Mouse (Mus musculus): ENCODE data around the gene Btbd2. TPM values are rescaled to one million over a fixed set of nuclear protein-coding genes. Genes with fewer than 3 reads are reported as not detected.
A peak's percentile ranks its signal among the peaks of the same experiment; 100 is the strongest.

The Btbd2 gene
- polyA plus RNA-seq, 1 experiment from 2014 or later, result 45.4 TPM

DNA sequence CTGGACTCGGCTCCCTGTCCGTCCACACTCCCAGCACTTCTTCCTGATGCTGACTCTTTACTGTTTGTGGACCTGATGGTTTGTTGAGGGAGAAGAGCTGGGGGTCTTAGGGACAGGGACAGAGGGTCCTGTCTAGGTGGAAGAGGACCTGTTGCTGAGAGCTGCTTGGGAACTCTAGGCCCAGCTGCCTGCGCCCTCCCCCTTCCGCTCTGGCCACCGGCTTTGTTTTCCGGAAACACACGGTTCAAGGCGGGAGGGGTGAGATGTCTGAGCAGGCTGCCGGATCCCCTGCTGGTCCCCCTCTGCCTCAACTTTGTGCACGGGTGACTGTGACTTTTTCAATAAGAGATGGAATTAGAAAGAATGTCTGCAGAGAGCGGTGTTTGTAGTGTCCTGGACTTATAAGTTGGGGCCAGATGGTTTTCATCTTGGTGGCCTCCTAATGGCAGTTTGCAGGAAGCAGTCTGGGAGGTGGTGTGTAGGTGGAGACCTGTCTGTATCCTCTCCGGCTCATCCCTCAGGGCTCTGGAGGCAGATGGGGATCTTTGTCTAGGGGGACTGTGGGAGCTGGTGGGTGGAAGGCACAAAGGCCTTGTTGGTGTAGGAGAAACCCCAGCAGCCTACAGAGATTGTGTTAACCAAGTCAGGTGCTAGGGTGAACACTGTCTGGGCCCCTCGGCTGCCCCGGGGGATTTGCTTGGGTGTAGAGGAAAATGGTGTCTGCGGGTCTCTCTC is 33.2 kb downstream of the Btbd2 start:
- peak overlapping the region; percentile 94 for H3K9ac ChIP-seq
- H3K27ac ChIP-seq, result peak overlapping the region; percentile 97
- H3K27me3 ChIP-seq, result no peaks in the 10 kb centered on the region
- H3K4me3 ChIP-seq, result peak overlapping the region; percentile 90
- no peak for ATAC-seq (replicated peaks; ENCODE audit: insufficient number of reproducible peaks, insufficient read depth, low FRiP score, low read depth)
- H3K4me2 ChIP-seq, result peak overlapping the region; percentile 78
- H3K36me3 ChIP-seq, result no peaks in the 10 kb centered on the region
- H3K9me3 ChIP-seq (replicated peaks), result no peaks in the 10 kb centered on the region
- WGBS, result 12% methylated on average over 15 of the region's 15 CpGs
- H3K4me1 ChIP-seq (replicated peaks), result peaks cover 52% of the 10 kb centered on the region

GRCm38 (mm10) chr10:80622661-80623456 is 34.0 kb downstream of the Btbd2 start, which contains the start of gene Csnk1g2:
Gene Csnk1g2, plus strand, starts transcription at chr10:80622838.
- H3K4me1 ChIP-seq (replicated peaks), result peaks cover 52% of the 10 kb centered on the region
- peak; percentile 1; the same call in 1 of the 2 replicates for ATAC-seq (replicated peaks; ENCODE audit: insufficient number of reproducible peaks, insufficient read depth, low FRiP score, low read depth)
- peak within 1 kb of the TSS; percentile 90 for H3K4me3 ChIP-seq
- H3K27ac ChIP-seq, result peak within 1 kb of the TSS; percentile 97
- H3K36me3 ChIP-seq, result no peaks in the 10 kb centered on the region
- under 1% methylated on average over 66 of the region's 85 CpGs for WGBS
- peak within 1 kb of the TSS; percentile 94 for H3K9ac ChIP-seq
- H3K9me3 ChIP-seq (replicated peaks), result no peaks in the 10 kb centered on the region
- peak within 1 kb of the TSS; percentile 78 for H3K4me2 ChIP-seq
- H3K27me3 ChIP-seq, result no peaks in the 10 kb centered on the region

GRCm38 (mm10) chr10:80621940-80622660 is 34.8 kb downstream of the Btbd2 start:
- Histone ChIP-seq H3K4me2 (peak overlapping the region; percentile 67), H3K27ac (peak overlapping the region; percentile 97), H3K36me3 (no peaks in the 10 kb centered on the region), H3K9me3 (replicated peaks) (no peaks in the 10 kb centered on the region), H3K4me1 (replicated peaks) (peaks cover 44% of the 10 kb centered on the region), H3K4me3 (peak overlapping the region; percentile 90), H3K9ac (peak overlapping the region; percentile 53), H3K27me3 (no peaks in the 10 kb centered on the region)
- peak; percentile 97 for ATAC-seq (replicated peaks; ENCODE audit: insufficient number of reproducible peaks, insufficient read depth, low FRiP score, low read depth)
- WGBS, result under 1% methylated on average over 64 of the region's 64 CpGs

- Histone ChIP-seq H3K4me1 (replicated peaks) (peaks cover 41% of the 10 kb centered on the region), H3K36me3 (no peaks in the 10 kb centered on the region), H3K27me3 (no peaks in the 10 kb centered on the region), H3K9me3 (replicated peaks) (no peaks in the 10 kb centered on the region), H3K27ac (peak overlapping the region; percentile 97), H3K4me3 (peak overlapping the region; percentile 90), H3K9ac (peak overlapping the region; percentile 53), H3K4me2 (peak overlapping the region; percentile 67)
- 3% methylated on average over 9 of the region's 9 CpGs for WGBS
- no peak for ATAC-seq (replicated peaks; ENCODE audit: insufficient number of reproducible peaks, insufficient read depth, low FRiP score, low read depth)
Observed at GRCm38 (mm10) chr10:80621690-80621939, 35.3 kb downstream of the Btbd2 start.

GRCm38 (mm10) chr10:80620796-80621689 is 35.8 kb downstream of the Btbd2 start:
- peak overlapping the region; percentile 53 for H3K9ac ChIP-seq
- H3K36me3 ChIP-seq, result peaks cover under 1% of the 10 kb centered on the region
- no peaks in the 10 kb centered on the region for H3K27me3 ChIP-seq
- H3K4me3 ChIP-seq, result peak overlapping the region; percentile 90
- WGBS, result 53% methylated on average over 16 of the region's 16 CpGs
- ATAC-seq (replicated peaks; ENCODE audit: insufficient number of reproducible peaks, insufficient read depth, low FRiP score, low read depth), result no peak
- peak overlapping the region; percentile 67 for H3K4me2 ChIP-seq
- H3K9me3 ChIP-seq (replicated peaks), result no peaks in the 10 kb centered on the region
- H3K27ac ChIP-seq, result peak overlapping the region; percentile 97
- peaks cover 37% of the 10 kb centered on the region for H3K4me1 ChIP-seq (replicated peaks)

- no peak overlapping the region for H3K4me2 ChIP-seq
- peaks cover 8% of the 10 kb centered on the region for H3K36me3 ChIP-seq
- no peaks in the 10 kb centered on the region for H3K9me3 ChIP-seq (replicated peaks)
- H3K4me1 ChIP-seq (replicated peaks), result peaks cover 31% of the 10 kb centered on the region
- H3K4me3 ChIP-seq, result no peak overlapping the region
- no peak overlapping the region for H3K27ac ChIP-seq
- no peak overlapping the region for H3K9ac ChIP-seq
- no peaks in the 10 kb centered on the region for H3K27me3 ChIP-seq
- no peak for ATAC-seq (replicated peaks; ENCODE audit: insufficient number of reproducible peaks, insufficient read depth, low FRiP score, low read depth)
- 83% methylated on average over 9 of the region's 9 CpGs for WGBS
Observed at GRCm38 (mm10) chr10:80620365-80620764, 36.5 kb downstream of the Btbd2 start.

GRCm38 (mm10) chr10:80619465-80620244 is 37.2 kb downstream of the Btbd2 start:
- Histone ChIP-seq H3K4me3 (no peak overlapping the region), H3K4me2 (no peak overlapping the region), H3K27me3 (no peaks in the 10 kb centered on the region), H3K4me1 (replicated peaks) (peaks cover 24% of the 10 kb centered on the region), H3K9ac (no peak overlapping the region), H3K9me3 (replicated peaks) (no peaks in the 10 kb centered on the region), H3K27ac (no peak overlapping the region), H3K36me3 (peaks cover 15% of the 10 kb centered on the region)
- WGBS, result 34% methylated on average over 8 of the region's 8 CpGs
- ATAC-seq (replicated peaks; ENCODE audit: insufficient number of reproducible peaks, insufficient read depth, low FRiP score, low read depth), result no peak

- H3K9ac ChIP-seq, result no peak overlapping the region
- ATAC-seq (replicated peaks; ENCODE audit: insufficient number of reproducible peaks, insufficient read depth, low FRiP score, low read depth), result no peak
- H3K36me3 ChIP-seq, result peaks cover 27% of the 10 kb centered on the region
- H3K4me3 ChIP-seq, result no peak overlapping the region
- H3K4me1 ChIP-seq (replicated peaks), result peaks cover 9% of the 10 kb centered on the region
- H3K4me2 ChIP-seq, result no peak overlapping the region
- peak overlapping the region; percentile 49 for H3K27ac ChIP-seq
- WGBS, result 36% methylated on average over 9 of the region's 9 CpGs
- no peaks in the 10 kb centered on the region for H3K27me3 ChIP-seq
- no peaks in the 10 kb centered on the region for H3K9me3 ChIP-seq (replicated peaks)
Observed at GRCm38 (mm10) chr10:80618181-80618580, 38.7 kb downstream of the Btbd2 start.

DNA sequence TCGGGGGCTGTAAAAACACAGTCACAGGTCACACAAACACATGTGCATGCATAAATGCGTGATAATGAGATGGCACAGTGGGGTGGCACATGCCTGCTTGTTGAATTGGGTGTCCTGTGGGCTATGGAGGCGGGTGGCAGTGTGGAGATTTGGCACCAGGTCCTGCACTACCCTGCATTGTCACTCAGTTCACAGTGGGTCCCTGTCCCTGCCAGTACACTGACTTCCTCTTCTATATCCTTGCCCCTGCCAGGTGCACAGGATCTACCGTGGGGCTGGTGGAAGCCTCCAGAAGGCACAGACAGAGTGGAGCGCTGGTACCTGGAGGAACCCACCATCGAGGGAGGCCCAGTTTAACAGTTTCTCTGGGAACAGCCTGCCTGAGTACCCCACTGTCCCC is 42.5 kb downstream of the Btbd2 start:
- peaks cover 45% of the 10 kb centered on the region for H3K36me3 ChIP-seq

DNA sequence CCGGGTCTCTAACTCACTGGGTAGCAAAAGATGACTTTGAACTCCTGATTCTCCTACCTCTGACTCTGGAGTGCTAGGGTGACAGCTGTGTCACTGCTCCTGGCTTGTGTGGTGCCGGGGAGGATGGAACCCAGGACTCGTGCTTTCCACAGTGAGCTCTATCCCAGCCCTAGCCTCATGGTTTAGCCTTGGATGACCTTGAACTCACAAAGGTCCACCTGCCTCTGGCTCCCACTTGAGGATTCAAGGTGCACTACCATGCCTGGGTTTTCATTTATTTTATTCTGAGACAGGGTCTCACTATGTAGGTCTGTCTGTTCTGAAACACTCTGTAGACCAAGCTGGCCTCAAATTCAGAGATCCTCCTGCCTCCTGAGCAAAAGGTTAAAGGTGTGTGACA is 43.0 kb downstream of the Btbd2 start:
- no peaks in the 10 kb centered on the region for H3K9me3 ChIP-seq (replicated peaks)
- ATAC-seq (replicated peaks; ENCODE audit: insufficient number of reproducible peaks, insufficient read depth, low FRiP score, low read depth), result no peak
- no peak overlapping the region for H3K9ac ChIP-seq
- H3K27me3 ChIP-seq, result no peaks in the 10 kb centered on the region
- peaks cover 49% of the 10 kb centered on the region for H3K36me3 ChIP-seq
- no peak overlapping the region for H3K4me3 ChIP-seq
- H3K27ac ChIP-seq, result no peak overlapping the region
- 79% methylated on average over 3 of the region's 3 CpGs for WGBS
- H3K4me1 ChIP-seq (replicated peaks), result peaks cover 8% of the 10 kb centered on the region; the same call in 1 of the 2 replicates
- no peak overlapping the region for H3K4me2 ChIP-seq

More for the DNA sequence above, 42.5 kb downstream of the Btbd2 start:
- Histone ChIP-seq H3K4me3 (no peak overlapping the region), H3K27ac (no peak overlapping the region), H3K4me1 (replicated peaks) (peaks cover 8% of the 10 kb centered on the region; the same call in 1 of the 2 replicates), H3K9me3 (replicated peaks) (no peaks in the 10 kb centered on the region), H3K27me3 (no peaks in the 10 kb centered on the region), H3K4me2 (no peak overlapping the region), H3K9ac (no peak overlapping the region)
- no peak for ATAC-seq (replicated peaks; ENCODE audit: insufficient number of reproducible peaks, insufficient read depth, low FRiP score, low read depth)
- 90% methylated on average over 6 of the region's 6 CpGs for WGBS
